Mouse (Mus musculus) thymus, postnatal 25 days (tissue): ENCODE results near the gene Anapc16.
A peak's percentile ranks its signal among the peaks of the same experiment; 100 is the strongest.

ENCODE experiments used
- DNase-seq: peaks from one replicate; pipeline ENCODE4 v3.0.0; 2022

Gene Anapc16

GRCm38 (mm10) chr10:59969821-59970449 is 33.0 kb downstream of the Anapc16 start:
- peak; percentile 73 for DNase-seq

GRCm38 (mm10) chr10:59967309-59967942 is 35.5 kb downstream of the Anapc16 start:
- no peak for DNase-seq

- no peak for DNase-seq
Measured at GRCm38 (mm10) chr10:59966743-59967142, 36.2 kb downstream of the Anapc16 start.

GRCm38 (mm10) chr10:59965788-59966187 is 37.1 kb downstream of the Anapc16 start:
- no peak for DNase-seq

- no peak for DNase-seq
Measured at GRCm38 (mm10) chr10:59965362-59965695, 37.6 kb downstream of the Anapc16 start.

GRCm38 (mm10) chr10:59964504-59965361 is 38.2 kb downstream of the Anapc16 start:
- DNase-seq, result peak; percentile 70

GRCm38 (mm10) chr10:59963609-59964008 is 39.3 kb downstream of the Anapc16 start:
- DNase-seq, result no peak

- DNase-seq, result no peak
Measured at GRCm38 (mm10) chr10:59959517-59959916, 43.4 kb downstream of the Anapc16 start.

- peak; percentile 52 for DNase-seq
Measured at GRCm38 (mm10) chr10:59958458-59958857, 44.5 kb downstream of the Anapc16 start.

- peak; percentile 47 for DNase-seq
Measured at GRCm38 (mm10) chr10:59957171-59958149, 45.5 kb downstream of the Anapc16 start.

GRCm38 (mm10) chr10:59956681-59957080 is 46.3 kb downstream of the Anapc16 start:
- DNase-seq, result no peak

- no peak for DNase-seq
Measured at GRCm38 (mm10) chr10:59953564-59954039, 49.3 kb downstream of the Anapc16 start.

GRCm38 (mm10) chr10:59952781-59953563 is 50.0 kb downstream of the Anapc16 start:
- no peak for DNase-seq

GRCm38 (mm10) chr10:59952152-59952780 is 50.7 kb downstream of the Anapc16 start:
- no peak for DNase-seq

- DNase-seq, result peak; percentile 100
Measured at GRCm38 (mm10) chr10:59951211-59952151, 51.5 kb downstream of the Anapc16 start, which contains the start of gene Ddit4. Gene Ddit4 (minus strand): TSS chr10:59951834.

- DNase-seq, result peak; percentile 93
Measured at GRCm38 (mm10) chr10:59950716-59951191, 52.2 kb downstream of the Anapc16 start.

- DNase-seq, result peak; percentile 66
Measured at GRCm38 (mm10) chr10:59949783-59950605, 52.9 kb downstream of the Anapc16 start.

- no peak for DNase-seq
Measured at GRCm38 (mm10) chr10:59949255-59949648, 53.7 kb downstream of the Anapc16 start.
